Mouse (Mus musculus) CD4-positive, CD25-positive, alpha-beta regulatory T cell, adult 2 months (primary cell): ENCODE results near the gene Tmub2.

Source experiments
- DNase-seq: peaks from one replicate; pipeline ENCODE4 v3.0.0-alpha.2; 2012; ENCODE audit warnings: low read depth, low spot score

Tmub2 gene

DNA sequence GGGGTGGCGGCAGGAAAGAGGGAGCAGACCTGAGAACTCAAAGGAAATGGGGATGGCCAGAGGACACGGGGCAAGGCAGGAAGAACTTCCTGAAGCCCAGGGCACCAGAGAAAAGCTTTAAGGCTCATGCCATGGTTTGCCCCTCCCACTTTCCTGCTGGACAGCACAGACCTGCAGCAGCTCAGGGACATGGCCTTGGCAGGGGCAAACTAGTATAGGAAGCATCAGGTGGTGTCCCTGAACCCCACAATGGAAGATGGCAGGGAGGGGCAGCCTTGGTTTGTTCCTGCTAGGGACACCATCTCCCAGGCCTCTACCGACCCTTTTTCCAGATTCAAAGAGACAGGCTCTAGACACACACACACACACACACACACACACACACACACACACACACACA is 20.6 kb downstream of the Tmub2 start:
- DNase-seq = no peak

DNA sequence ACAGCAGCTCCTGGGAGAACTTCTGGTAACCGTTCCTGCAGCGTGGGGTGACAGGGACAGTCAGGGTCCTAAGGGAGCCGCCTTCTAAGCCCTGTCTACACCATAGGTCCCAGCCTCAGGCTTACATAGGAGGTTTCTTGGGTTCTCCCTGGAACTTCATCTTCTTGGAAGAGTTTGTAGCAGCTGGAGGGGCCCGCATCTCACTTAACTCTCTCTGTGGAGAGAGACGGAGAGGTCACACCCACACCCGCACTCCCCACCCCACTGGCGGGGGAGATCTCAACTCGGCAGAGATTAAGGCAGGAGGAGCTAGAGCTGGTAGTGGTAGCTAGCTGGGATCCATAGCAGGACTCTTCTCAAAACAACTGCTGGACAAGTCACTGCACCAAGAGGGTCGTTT is 23.4 kb downstream of the Tmub2 start:
- no peak for DNase-seq

DNA sequence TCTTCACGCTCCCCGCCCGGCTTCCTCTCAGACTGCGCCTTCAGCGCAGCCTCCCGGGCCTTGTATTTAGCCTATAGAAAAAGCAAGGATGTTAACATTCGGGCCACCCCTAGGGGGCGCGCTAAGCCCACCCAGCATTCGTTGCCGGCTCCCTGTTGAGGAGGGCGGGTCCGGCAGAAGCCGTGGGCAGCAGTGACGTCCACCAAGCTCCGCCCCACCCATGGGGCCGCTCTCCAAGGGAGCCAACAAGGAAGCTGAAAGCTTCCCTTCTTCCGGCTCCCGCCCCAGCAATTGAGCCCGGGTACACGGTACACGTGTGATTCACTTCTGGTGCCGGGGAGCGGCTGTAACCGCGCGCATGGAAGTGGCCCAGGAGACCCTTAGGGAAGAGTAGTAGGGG is 24.2 kb downstream of the Tmub2 start:
- peak; percentile 98 for DNase-seq

DNA sequence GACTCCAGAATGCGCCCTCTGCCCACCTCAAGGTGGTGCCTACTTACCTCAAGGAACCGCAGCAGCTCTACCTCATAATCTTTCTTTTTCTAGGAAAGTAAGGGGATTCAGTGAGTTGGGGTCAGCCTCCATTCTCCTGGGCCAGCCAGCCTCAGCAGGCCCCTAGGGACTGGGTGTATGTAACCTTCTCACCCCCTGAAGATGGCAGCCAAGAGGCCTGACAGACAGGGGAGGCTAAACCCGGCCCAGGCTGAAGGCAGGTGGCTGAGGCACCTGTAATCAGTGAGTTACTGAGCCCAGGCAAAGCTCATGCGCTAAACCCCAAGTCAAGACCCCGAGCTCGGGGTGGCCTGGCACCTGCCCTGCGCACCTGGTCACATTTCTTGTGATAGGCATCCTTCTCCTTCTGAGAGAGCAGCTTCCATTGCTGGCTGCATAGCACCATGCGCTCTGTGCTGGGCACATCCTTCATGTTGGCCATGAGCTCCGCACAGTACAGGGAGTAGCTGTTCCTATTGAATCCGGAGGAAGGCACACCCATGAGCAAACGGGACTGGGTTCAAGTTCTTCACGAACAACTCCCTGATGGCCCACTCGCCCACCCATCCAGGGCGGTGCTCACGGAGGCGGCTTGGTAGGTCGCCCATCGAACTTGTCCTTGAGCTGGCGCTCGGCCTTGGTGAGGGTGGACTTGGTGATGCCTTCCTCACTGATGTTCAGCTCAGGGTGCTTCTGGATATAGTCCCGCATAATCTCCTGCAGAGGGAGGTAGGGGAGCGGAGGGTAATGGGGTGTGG is 25.3 kb downstream of the Tmub2 start:
- DNase-seq = peak; percentile 37

DNA sequence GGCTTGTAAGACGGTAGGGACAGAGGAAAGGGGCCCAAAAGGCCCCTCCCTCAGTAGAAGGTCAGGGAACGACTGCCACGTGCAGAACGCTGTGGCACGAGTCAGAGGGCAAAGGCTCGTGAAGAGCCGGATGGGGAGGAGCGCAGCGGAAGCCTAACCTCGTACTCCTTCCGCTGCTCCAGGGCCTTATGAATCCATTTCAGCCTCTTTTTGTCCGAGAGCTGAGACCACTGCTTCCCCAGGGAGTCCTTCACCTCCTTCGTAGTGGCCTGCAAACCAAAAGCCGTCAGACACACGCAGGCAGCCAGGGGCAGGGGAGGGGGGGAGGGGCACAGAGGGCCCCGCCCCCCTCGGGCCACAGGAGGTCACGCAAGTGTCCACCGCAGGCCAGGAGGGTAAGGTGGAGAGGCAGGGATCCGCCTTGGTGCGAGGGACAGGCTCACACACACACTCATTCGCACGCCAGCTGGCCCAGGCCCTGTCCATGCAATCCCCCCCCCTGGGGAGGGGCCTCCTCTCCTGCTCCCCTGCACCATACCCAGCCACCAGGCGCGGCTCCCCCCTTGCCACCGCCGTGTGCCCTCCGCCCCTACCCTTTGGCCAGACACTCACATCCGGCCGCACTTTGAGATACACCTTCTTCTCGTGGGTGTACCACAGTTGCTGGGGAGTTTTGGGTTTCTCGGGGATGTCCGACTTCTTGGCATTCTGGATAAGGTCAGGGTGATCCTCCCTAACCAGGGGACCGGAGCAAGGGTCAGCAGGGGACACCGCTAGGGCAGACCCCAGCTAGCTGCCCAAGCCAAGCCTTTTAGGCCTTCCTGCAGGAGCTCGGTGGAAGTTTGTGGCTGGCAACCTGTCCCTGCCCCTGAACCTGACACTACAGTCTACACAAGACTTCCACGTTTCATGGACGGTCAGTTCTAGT is 26.3 kb downstream of the Tmub2 start:
- no peak for DNase-seq

DNA sequence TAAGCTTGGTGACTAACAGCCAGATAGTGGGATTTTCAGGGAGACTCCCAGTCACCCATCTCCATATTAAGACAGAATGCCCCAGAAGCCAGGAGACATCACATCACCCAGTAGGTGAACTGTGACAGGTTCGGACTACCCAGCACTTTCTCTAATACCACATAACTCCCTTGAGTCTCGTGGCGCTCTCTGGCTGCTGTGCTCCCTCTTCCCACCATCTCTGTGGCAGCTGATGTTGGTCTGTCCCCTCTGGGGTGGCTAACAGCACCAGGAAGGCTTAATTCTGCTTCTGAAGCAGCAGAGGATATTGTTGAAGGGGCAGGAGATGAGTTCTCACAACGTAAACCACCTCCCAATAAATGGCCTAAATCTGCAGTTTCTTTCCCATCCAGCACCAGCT is 27.2 kb downstream of the Tmub2 start:
- no peak for DNase-seq

DNA sequence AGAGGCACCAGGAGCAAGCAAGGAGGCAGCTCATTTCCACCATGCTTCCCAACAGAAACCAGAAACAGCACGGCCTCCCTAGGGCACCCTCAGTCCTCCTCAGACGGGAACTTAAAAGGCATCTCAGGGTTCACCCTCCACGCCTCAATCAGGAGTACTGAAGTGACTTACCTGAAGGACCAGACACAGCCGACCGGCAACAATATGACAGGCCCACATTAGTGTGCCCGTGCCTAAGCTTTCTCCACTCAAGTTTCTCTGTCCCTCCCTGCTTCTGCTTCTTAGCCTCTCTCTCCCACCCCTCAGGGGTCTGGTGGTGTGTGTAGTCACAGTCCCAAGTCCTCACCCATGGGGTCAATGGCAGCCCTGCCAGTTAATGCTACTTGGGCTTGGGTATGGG is 27.9 kb downstream of the Tmub2 start:
- no peak for DNase-seq

DNA sequence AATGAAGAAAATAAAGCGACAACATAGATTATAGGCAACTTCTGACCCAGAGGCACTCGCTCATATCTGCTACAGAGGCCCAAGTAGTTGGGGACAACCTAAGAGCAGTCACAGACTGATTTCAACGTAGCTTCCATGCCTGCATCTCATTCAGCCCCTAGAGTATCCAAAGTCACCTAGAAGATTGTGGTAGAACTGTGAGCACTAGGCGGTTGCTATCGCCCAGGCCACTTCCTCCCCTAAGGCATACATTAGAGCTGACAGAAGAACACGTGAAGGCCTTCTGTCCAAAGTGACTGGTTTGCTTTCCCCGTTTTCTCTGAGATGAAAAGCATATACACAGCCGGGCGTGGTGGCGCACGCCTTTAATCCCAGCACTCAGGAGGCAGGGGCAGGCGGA is 29.6 kb downstream of the Tmub2 start:
- DNase-seq = no peak

DNA sequence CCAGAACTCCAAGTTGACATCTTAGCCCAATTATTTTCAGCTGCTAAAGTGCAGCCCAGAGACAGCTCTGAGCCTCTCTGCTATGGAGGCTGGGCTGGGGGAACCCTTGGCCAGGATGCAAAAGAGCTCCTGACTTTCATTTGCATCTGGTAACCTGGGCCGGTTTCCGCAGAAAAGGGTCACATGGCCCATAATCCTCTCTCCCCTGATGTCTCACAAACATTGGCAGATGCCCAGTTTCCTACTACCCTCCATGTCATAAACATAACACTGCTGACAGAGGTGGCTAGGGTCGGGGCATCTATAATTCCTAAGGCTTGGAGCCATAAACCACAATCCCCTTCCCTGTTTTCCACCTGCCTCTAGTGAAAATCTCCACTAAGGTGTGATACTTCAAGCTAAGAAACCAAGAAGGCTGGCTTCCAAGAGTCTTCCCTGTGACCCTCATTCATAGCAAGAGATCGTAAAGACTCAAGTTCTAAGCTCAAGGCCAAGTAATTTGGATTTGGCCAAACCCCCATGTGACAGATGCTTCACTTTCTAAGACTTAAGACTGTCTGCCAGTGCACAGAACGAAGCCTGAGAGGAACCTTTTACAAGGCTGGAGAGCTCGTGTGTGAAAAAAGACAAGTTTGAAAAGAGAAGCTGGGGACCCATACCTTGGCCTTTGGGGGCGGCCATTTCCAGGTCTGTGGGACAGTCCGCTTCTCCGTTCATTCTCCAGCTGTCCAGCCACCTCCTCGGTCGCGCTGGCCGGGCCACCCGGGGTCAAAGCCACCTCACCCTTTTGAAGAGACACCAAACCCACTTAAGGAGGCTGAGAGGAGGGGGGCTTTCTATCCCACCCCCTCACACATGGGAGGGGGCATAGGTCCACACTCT is 31.2 kb downstream of the Tmub2 start:
- no peak for DNase-seq

DNA sequence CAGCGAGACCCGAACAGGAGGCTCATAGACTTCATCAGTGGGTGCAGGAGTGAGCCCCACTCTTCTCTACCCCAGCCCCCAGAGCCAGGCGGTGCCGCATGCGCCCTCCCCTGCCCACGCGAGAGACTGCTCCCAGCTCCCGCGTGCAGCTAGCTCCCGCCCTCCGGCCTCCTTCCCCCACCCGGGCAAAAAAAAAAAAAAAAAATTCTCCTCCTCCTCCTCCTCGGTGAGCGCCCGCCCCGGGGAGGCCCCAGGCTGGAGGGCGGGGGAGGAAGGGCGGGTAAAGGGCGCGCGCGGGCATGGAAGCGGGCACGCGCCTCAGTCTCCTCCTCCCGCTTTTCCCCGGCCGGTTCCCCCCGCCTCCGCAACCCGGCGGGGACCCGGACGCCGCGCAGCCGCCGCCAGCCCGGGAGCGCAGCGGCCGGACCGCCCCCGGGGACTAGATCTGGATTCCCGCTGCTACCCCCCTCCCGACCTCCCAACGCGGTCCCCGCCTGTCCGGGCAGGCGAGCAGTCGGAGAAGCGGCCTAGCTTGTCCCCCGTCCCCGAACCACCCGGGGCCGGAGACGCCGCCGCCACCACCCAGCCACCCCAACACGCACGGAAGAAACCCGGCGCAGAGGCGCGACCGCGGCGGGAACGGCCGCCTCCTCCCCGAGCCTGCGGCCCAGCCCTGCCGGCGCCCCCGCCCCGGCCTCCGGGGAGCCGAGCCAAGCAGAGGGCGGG is 32.0 kb downstream of the Tmub2 start:
- peak; percentile 93 for DNase-seq

DNA sequence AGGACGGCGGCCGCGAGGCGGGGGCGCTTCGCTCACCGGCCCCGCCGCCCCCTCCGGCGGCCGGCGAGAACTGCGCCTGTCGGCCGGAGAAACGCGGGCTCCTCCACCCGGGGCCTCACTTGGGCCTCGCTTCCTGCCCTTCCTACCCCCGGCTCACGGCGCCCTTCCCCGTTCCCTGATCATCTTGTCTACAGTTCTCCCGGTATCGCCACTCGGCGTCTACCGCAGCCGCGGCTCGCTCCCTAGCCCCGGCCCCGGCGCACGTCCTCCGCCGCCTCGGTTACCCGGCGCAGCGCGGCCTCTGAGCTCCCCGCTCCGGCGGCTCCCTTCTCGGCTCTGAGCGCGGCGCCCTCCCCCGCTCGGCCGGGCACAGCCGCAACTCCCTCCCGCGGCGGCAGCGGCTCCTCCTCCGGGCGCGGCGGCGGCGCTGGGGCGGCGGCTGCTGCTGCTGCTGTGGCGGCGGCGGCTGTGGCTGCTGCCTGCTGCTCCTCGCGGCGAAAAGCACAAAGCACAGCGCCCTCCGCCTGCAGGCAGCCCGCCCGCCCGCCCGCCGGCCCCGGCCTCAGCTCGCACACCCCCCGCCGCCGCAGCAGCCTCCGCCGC is 32.7 kb downstream of the Tmub2 start:
- DNase-seq = peak; percentile 83

DNA sequence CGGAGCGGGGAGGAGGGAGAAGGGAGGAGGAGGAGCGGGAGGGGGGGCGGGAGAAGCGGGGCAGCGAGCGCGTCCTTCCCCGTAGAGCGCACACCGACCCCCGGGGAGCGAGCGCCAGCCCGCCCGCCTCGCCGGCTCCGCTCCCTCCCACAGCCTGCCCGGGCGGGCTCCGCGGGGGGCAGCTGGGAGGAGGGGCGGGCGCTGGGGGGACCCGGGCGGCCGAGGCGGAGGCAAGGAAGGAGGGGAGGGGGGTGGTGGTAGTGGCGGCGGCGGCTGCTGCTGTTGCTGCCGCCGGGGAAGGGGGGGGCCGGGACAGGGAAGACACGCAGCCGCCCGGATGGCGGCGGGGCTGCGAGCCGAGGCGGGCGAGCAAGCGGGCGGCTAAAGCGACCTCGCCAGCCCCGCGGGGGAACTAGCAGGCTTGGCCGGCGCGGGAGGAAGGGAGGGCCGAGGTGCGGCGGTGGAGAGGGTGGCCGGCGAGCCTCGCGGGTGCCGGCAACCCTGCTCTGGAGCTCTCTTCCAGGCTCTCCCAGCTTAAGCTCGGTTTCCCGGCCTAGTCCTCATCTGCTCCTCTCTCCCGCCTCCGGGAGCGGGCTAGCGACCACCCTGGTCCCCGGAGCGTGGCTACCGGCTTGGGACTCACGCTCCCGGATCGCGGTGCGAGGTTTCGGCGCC is 33.3 kb downstream of the Tmub2 start:
- DNase-seq = peak; percentile 81

DNA sequence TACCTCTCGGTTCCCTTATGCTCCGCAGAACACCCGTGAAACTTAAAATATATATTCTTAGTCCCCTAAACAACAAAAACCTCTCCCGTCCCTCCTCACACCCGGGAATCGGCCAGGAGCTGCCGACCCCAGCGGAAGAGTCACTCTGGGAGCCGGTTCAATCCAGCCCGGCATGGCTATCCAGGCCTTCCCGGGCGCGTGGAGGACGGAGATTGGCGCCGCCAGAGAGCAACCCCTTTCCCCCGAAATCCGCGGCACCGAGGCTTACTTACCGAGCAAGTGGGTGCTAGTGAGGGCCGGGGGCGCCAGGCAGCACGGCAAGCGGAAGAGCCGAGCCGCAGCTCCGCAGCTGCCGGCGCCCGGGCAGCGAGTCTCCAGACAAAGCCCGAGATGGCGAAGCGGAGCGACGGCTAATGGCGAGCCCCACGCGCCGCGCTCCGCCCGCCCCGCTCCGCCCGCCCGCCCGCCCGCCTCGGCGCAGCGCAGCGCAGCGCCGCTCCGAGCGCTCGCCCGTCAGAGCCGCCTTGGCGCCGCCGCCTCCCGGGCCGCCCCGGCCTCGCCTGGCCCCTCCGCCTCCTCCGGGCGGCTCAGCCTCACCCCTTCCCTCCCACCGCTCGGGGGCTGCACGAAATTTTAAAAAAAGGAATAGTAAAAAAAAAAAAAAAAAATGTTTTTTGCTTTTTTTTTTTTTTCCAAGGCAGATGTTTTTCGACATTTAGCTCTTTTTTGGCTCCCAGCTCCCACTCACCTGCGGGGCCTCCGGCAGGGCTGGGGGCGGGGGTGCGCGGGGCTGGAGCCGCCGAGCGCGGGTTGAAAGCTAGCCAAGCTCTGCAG is 34.1 kb downstream of the Tmub2 start:
- peak; percentile 75 for DNase-seq

DNA sequence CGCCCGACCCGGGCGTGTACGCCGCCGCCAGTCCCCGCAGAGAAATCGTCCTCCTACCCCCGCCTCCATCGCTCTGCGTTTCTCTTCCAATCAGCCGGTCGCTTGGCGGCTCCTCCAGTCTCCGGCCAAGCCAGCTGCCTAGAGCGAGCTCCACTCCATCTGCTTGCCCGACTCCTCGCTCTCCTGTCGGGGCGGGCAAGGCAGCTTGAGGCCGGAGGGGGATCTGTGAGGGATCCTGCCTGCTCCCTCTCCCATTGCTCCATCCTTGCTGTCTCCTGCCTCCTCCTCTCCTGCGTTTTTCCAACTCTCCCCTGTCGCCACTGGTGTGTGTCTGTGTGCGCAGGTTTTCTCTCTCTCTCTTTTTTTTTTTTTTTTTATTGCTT is 34.7 kb downstream of the Tmub2 start, which contains the start of gene Ubtf:
TSS of gene Ubtf (minus strand) at position 333 of the 383 bp plus-strand sequence.
- peak; percentile 86 for DNase-seq

DNA sequence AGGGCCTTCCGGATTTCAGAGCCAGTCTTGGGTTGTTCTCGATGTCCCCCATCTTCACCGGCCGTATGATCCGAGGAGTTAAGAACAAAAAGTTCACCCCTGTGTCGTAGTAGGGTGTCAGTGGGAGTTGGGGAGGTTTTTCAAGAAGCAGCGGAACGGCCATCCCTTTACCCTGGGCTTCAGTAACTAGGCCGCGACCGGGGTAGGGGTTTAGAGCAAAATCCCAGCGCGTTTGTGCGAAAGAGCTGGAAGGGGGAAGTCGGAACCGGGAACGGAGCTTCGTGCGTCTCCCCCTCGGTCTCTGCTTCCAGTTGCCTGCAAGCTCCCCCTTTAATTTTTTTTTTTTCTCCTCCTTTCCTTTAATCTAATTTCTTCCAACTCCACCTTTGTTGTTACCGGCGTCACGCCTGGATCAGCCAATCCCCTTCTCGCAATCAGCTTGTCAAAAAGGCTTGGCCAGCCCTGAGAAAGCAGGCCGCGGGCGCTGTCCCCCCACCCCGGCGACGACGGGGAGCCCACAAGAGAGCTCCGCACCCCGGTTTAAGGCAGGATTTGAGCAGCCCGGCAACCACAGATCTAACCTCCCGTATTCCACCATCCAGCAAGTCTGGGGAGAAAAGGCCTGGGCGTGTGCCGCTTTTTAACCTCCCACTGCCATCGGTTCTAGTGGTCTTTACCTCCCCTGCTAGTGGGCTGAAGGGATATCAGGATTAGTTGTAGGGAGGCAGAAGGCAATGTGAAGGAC is 35.4 kb downstream of the Tmub2 start:
- peak; percentile 83 for DNase-seq

DNA sequence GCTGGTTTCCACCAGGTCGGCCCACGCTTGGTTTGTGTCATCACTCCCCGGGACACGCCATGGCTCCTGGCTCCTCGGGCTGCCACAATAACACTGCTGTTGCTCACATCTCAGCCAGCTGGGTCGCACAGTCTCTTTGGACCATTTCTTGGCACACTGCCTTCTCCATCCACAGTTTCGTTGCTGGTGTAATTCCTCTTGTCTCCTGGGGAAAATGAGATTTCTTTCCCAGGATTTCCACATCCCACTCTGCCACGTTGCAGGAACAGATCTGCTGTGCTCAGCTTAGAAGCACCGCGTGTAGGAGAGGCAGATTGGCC is 35.9 kb downstream of the Tmub2 start:
- peak; percentile 48 for DNase-seq

DNA sequence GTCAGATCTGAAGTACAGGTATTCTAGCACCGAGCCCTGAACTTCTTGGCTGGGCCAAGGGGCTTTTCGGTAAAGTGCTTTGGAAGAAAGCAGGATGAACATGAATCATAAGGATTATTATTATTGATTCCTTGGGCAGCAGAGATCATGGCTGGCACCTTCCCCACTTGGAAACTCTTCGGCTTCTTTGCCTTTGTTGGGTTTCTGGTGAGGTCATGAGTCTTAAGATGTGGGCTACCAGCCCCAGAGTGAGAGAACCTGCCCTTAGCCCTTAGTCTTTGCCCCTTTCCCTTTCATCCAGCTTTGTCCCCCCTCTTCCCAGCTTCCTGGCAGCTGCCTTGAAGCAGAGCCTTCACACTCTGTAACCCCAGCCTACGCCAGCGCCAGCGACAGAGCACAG is 37.2 kb downstream of the Tmub2 start:
- no peak for DNase-seq

DNA sequence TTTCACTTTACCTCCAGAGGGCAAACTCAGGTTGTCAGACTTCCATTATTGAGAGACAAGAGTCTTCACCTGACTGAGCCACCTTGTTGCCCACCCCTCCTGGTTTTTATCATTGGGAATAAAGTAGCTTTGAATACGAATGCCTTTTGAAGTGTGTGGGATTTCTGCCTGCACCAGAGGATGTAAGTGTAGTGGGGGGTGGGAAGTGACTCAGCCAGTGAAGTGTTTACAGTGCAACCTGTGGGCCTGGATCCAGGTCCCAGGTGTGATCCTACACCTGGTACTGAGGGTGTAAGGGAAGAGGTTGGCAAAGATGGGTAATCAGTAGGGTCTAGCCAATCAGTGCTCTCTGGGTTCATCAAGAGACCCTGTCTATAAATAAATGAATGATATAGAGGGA is 38.8 kb downstream of the Tmub2 start:
- DNase-seq = no peak

DNA sequence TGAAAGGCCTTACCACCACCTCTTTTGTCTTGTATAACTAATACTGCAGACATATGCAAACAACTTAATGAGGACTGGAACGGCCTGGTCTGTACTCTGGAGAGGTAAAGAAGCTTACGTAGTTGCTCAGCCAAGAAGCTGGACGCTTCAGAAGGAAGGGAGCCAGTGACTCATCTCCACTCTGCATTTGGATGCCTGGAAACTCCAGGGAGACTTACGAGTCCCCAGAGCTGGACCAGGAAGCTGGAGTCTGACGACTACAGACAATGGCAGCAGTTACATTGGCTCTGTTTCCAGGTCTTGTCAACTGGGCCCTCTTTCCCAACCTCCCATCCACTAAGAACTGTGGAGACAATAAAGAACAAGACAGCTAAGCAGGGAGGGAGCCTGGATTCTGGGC is 42.5 kb downstream of the Tmub2 start:
- no peak for DNase-seq
